Mouse (Mus musculus) ES-Bruce4 (cell line): ENCODE results near the gene Itgb8.

ENCODE experiments used
- CTCF ChIP-seq: IDR thresholded peaks from one replicate; pipeline ENCODE4 v1.8.1; 2011; ENCODE audit warnings: low read depth, low read length
- POLR2A ChIP-seq: IDR thresholded peaks from one replicate; pipeline ENCODE4 v1.8.1; 2011; ENCODE audit warnings: low read length; ENCODE audit not compliant: insufficient read depth

GRCm38 (mm10) chr12:119157686-119158085 lies 80.9 kb downstream of the Itgb8 start:
- no peak for TF ChIP-seq CTCF
- TF ChIP-seq POLR2A: no peak
